Mouse (Mus musculus) layer of hippocampus, adult 18-20 months (tissue): ENCODE measurements around the gene Sema6b. TPM values are rescaled to one million over a fixed set of nuclear protein-coding genes. Genes with fewer than 3 reads are reported as not detected.
A peak's percentile ranks its signal among the peaks of the same experiment; 100 is the strongest.

Experiments
- DNase-seq, 2 experiments: peaks; one replicate each; pipeline ENCODE4 v3.0.0; 2022; ENCODE audit warnings: low spot score in 2 of 2
- total RNA-seq, 2 experiments: library from RNA; stranded (reverse); gene quantifications; 2 replicates each; pipeline ENCODE4 v1.2.3; 2021

Gene Sema6b
- total RNA-seq, 2 experiments from 2014 or later: 128 to 130 TPM

- DNase-seq: no peak
Measured at GRCm38 (mm10) chr17:56147420-56147819, 7.3 kb upstream of the Sema6b start.

- no peak for DNase-seq
Measured at GRCm38 (mm10) chr17:56146131-56146530, 6.0 kb upstream of the Sema6b start.

GRCm38 (mm10) chr17:56144546-56144945 lies 4.4 kb upstream of the Sema6b start:
- DNase-seq: no peak

GRCm38 (mm10) chr17:56141702-56142605 lies 1.8 kb upstream of the Sema6b start:
- peak in 1 of 2 experiments; percentile 70 for DNase-seq

- DNase-seq: peak in 1 of 2 experiments; percentile 51
Measured at GRCm38 (mm10) chr17:56139355-56139754, 788 bp downstream of the Sema6b start.

- no peak for DNase-seq
Measured at GRCm38 (mm10) chr17:56137839-56138613, 2.1 kb downstream of the Sema6b start.

- no peak for DNase-seq
Measured at GRCm38 (mm10) chr17:56136558-56136957, 3.6 kb downstream of the Sema6b start.

- peak in 1 of 2 experiments; percentile 64 for DNase-seq
Measured at GRCm38 (mm10) chr17:56134463-56134971, 5.6 kb downstream of the Sema6b start.

GRCm38 (mm10) chr17:56133457-56134363 lies 6.4 kb downstream of the Sema6b start:
- DNase-seq: no peak

- DNase-seq: peak in 1 of 2 experiments; percentile 69
Measured at GRCm38 (mm10) chr17:56132661-56133060, 7.5 kb downstream of the Sema6b start.

GRCm38 (mm10) chr17:56131814-56132213 lies 8.3 kb downstream of the Sema6b start:
- peak in 1 of 2 experiments; percentile 74 for DNase-seq

- DNase-seq: no peak
Measured at GRCm38 (mm10) chr17:56131136-56131535, 9.0 kb downstream of the Sema6b start.

- DNase-seq: no peak
Measured at GRCm38 (mm10) chr17:56128246-56128645, 11.9 kb downstream of the Sema6b start.

GRCm38 (mm10) chr17:56126175-56126574 lies 14.0 kb downstream of the Sema6b start:
- no peak for DNase-seq

- DNase-seq: no peak
Measured at GRCm38 (mm10) chr17:56125276-56125630, 14.9 kb downstream of the Sema6b start.

GRCm38 (mm10) chr17:56124377-56125275 lies 15.5 kb downstream of the Sema6b start:
- DNase-seq: no peak

- DNase-seq: no peak
Measured at GRCm38 (mm10) chr17:56123681-56124340, 16.3 kb downstream of the Sema6b start.

- no peak for DNase-seq
Measured at GRCm38 (mm10) chr17:56123161-56123560, 17.0 kb downstream of the Sema6b start.

GRCm38 (mm10) chr17:56121826-56122225 lies 18.3 kb downstream of the Sema6b start, which contains the start of gene Lrg1:
Lrg1 (minus strand) TSS chr17:56122001.
- no peak for DNase-seq
